Comparison of ENCODE assay signal across 21 mouse cellular contexts in the genomic region with DNA sequence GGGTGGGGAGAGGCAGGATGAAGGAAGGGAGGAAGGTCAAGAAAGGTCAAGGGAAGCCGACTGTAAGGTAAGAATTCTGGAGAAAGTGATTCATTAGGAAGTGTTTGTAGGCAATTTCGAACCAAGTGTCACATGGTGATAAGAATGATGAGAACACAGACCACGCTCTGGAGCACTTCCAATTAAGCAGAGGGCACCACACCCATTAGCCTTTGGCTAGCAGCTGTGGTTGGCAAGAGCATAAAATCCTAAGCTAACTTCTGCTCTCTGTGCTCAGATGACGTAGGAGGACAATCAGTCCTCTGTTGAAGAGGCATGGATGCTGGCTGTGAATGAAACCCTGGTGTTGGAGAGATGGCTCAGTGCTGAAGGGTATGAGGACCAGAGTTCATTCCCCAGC. TPM values are rescaled to one million over a fixed set of nuclear protein-coding genes. Genes with fewer than 3 reads are reported as not detected.
A peak's percentile ranks its signal among the peaks of the same experiment; 100 is the strongest.
DNase-seq lines count a peak whose midpoint lies in the region; ATAC-seq and TF ChIP-seq lines count a peak whose summit lies in the region.
"Had no signal": no experiment of that assay in that cellular context is flagged by ENCODE, and none has a peak within 500 bp of the region (broad histone marks: within the 10 kb centered on the region; RNA-seq: fewer than 3 reads in every experiment).

No protein-coding gene starts in this region.

- peak; percentile 13 for DNase-seq in layer of hippocampus, adult 9-11 months
- DNase-seq in layer of hippocampus, postnatal 14 days (ENCODE audit: low spot score in 2 of 2) = no peak
- DNase-seq in Muller cell, postnatal 12 days (ENCODE audit: inconsistent ontology term) = peak; percentile 6
- DNase-seq in kidney, adult 2 months = no peak
- DNase-seq: cerebellum, adult 18-20 months; thymus, postnatal 14 days had no signal

- H3K9me3 ChIP-seq in kidney, embryonic 14.5 days (ENCODE audit: control insufficient read depth, low read length) = peaks cover 2% of the 10 kb centered on the region
- H3K9me3 ChIP-seq: embryonic facial prominence, embryonic 15.5 days; liver, embryonic 15.5 days had no signal

- H3K27me3 ChIP-seq in myocyte (ENCODE audit: control insufficient read depth, insufficient read depth, insufficient read length) = no peaks in the 10 kb centered on the region
- no peaks in the 10 kb centered on the region for H3K27me3 ChIP-seq in kidney, embryonic 14.5 days (ENCODE audit: control insufficient read depth, insufficient read depth, low read length)
- no peaks in the 10 kb centered on the region for H3K27me3 ChIP-seq in kidney, adult 2 months (replicated peaks; ENCODE audit: control insufficient read depth, insufficient read depth, low read length)
- H3K27me3 ChIP-seq: embryonic facial prominence, embryonic 15.5 days; forebrain, embryonic 13.5 days; kidney, embryonic 15.5 days; liver, embryonic 15.5 days had no signal

- no peaks in the 10 kb centered on the region for H3K79me2 ChIP-seq in myocyte (ENCODE audit: control insufficient read depth, insufficient read depth)

- H3K9ac ChIP-seq in kidney, embryonic 14.5 days (ENCODE audit: low read depth, low read length) = no peak overlapping the region
- H3K9ac ChIP-seq: embryonic facial prominence, embryonic 15.5 days; forebrain, embryonic 13.5 days; kidney, embryonic 15.5 days; limb, embryonic 12.5 days; liver, embryonic 15.5 days had no signal

- no peak overlapping the region for H3K27ac ChIP-seq in kidney, embryonic 14.5 days (ENCODE audit: low read depth, low read length)
- no peak overlapping the region for H3K27ac ChIP-seq in kidney, adult 2 months (ENCODE audit: insufficient read depth, low read depth, low read length)
- H3K27ac ChIP-seq: embryonic facial prominence, embryonic 15.5 days; forebrain, embryonic 13.5 days; kidney, embryonic 15.5 days; left cerebral cortex, adult 2 months; limb, embryonic 12.5 days; liver, embryonic 15.5 days had no signal

- no peak for TF ChIP-seq POLR2A in myocyte (IDR thresholded peaks at IDR 0.05; ENCODE audit: insufficient read length, low read depth)
- no peak for TF ChIP-seq POLR2A in kidney, adult 2 months (IDR thresholded peaks at IDR 0.05; ENCODE audit: low read depth, low read length)

- peak overlapping the region; percentile 8 for H3K4me2 ChIP-seq in myocyte (ENCODE audit: low read depth)
- no peak overlapping the region for H3K4me2 ChIP-seq in kidney, embryonic 14.5 days (replicated peaks; ENCODE audit: low read depth, low read length)
- H3K4me2 ChIP-seq: embryonic facial prominence, embryonic 15.5 days; forebrain, embryonic 13.5 days; kidney, embryonic 15.5 days; limb, embryonic 12.5 days; liver, embryonic 15.5 days had no signal

- no peaks in the 10 kb centered on the region for H3K36me3 ChIP-seq in myocyte (ENCODE audit: control insufficient read depth, insufficient read depth)
- no peaks in the 10 kb centered on the region for H3K36me3 ChIP-seq in kidney, embryonic 14.5 days (ENCODE audit: control insufficient read depth, insufficient read depth, low read length)
- H3K36me3 ChIP-seq in kidney, adult 2 months (ENCODE audit: control insufficient read depth, insufficient read depth, low read length) = no peaks in the 10 kb centered on the region
- H3K36me3 ChIP-seq: embryonic facial prominence, embryonic 15.5 days; kidney, embryonic 15.5 days; limb, embryonic 12.5 days; liver, embryonic 15.5 days had no signal

- H3K4me1 ChIP-seq in kidney, embryonic 14.5 days (ENCODE audit: control insufficient read depth, insufficient read depth, low read length) = no peaks in the 10 kb centered on the region
- H3K4me1 ChIP-seq in kidney, adult 2 months (ENCODE audit: control insufficient read depth, insufficient read depth, low read length) = no peaks in the 10 kb centered on the region
- H3K4me1 ChIP-seq: embryonic facial prominence, embryonic 15.5 days; forebrain, embryonic 13.5 days; kidney, embryonic 15.5 days; limb, embryonic 12.5 days; liver, embryonic 15.5 days had no signal

- H3ac ChIP-seq in myocyte (ENCODE audit: control insufficient read depth, insufficient read length) = no peak overlapping the region

- WGBS in kidney, embryonic 14.5 days = 19% methylated on average over 4 of the region's 4 CpGs
- WGBS in kidney, adult 2 months = 37% methylated on average over 4 of the region's 4 CpGs

- TF ChIP-seq CTCF in kidney, adult 2 months (conservative IDR thresholded peaks at IDR 0.05; ENCODE audit: insufficient read depth, insufficient read length, low read depth, low read length) = no peak

- no peak overlapping the region for H3K4me3 ChIP-seq in myocyte
- no peak overlapping the region for H3K4me3 ChIP-seq in kidney, embryonic 14.5 days (ENCODE audit: low read length)
- no peak overlapping the region for H3K4me3 ChIP-seq in kidney, adult 2 months (ENCODE audit: insufficient read depth, low read depth, low read length)
- H3K4me3 ChIP-seq: embryonic facial prominence, embryonic 15.5 days; forebrain, embryonic 13.5 days; kidney, embryonic 15.5 days; left cerebral cortex, adult 2 months; limb, embryonic 12.5 days; liver, embryonic 15.5 days; megakaryocyte, embryonic 14.5 days had no signal

- ATAC-seq in common myeloid progenitor, adult 5-6 weeks (replicated peaks; ENCODE audit: low read depth, poor library complexity, severe bottlenecking) = peak; percentile 58
- no peak for ATAC-seq in kidney, embryonic 14.5 days (ENCODE audit: low FRiP score, low TSS enrichment)
- ATAC-seq: forebrain, embryonic 13.5 days; inflammation-experienced regulatory T-cells, adult 6 months had no signal

TF ChIP-seq in myocyte, 11 proteins besides CTCF, POLR2A, EP300 and RAD21:
- TF ChIP-seq MAX (IDR thresholded peaks at IDR 0.05; ENCODE audit: low read depth) (peak; percentile 62), REST (IDR thresholded peaks at IDR 0.05; ENCODE audit: insufficient read depth, insufficient read length) (no peak), MYOD1 (IDR thresholded peaks at IDR 0.05; ENCODE audit: control insufficient read depth in 1 of 3, insufficient read length in 2 of 3, low read depth in 2 of 3) (peak in 2 of 3 experiments; percentile 40 to 54), TCF12 (IDR thresholded peaks at IDR 0.05; ENCODE audit: insufficient read depth, poor library complexity, severe bottlenecking) (no peak), POLR2AphosphoS2 (IDR thresholded peaks at IDR 0.05; ENCODE audit: insufficient read length, low read depth) (no peak), E2F4 (IDR thresholded peaks at IDR 0.05; ENCODE audit: insufficient read depth) (no peak), SRF (IDR thresholded peaks at IDR 0.05; ENCODE audit: control insufficient read depth, insufficient read length, low read depth) (no peak), CEBPB (IDR thresholded peaks at IDR 0.05; ENCODE audit: insufficient read depth, poor library complexity, severe bottlenecking) (no peak), USF1 (IDR thresholded peaks at IDR 0.05; ENCODE audit: low read depth) (peak; percentile 65), MYOG (IDR thresholded peaks at IDR 0.05; ENCODE audit: control insufficient read depth in 1 of 3, insufficient read depth in 1 of 3, insufficient read length in 2 of 3, low read depth in 2 of 3) (peak in 1 of 3 experiments; percentile 51), TCF3 (IDR thresholded peaks at IDR 0.05; ENCODE audit: insufficient read length, low read depth) (no peak)

RNA-seq across cellular contexts. Expression of a gene that starts 15.6 kb away (rescaled TPM):
- total RNA-seq in layer of hippocampus, postnatal 14 days (2021) = 1 to 10 TPM in 1 of 2 experiments, under 1 TPM in 1; 0.55 to 1.2 TPM
- total RNA-seq in common myeloid progenitor, adult 5-6 weeks (2017) = 1.1 and 1.5 TPM in 2 replicates
- 1.2 TPM for polyA plus RNA-seq in myocyte (2012; fragmentation: generic; extraction: Trizol)
- polyA plus RNA-seq in kidney, embryonic 14.5 days (2014; fragmentation: Nextera tagmentation; extraction: Ambion mirVana) = 0.60 TPM in 1 of 2 replicates, not detected in the other
- polyA plus RNA-seq in kidney, adult 2 months (2012; rRNA removed) = 5.0 and 6.2 TPM in 2 replicates
- polyA plus RNA-seq: inflammation-experienced regulatory T-cells, adult 6 months; limb, embryonic 12.5 days had no signal

RNA-seq across cellular contexts. Expression of a gene that starts 22.1 kb away (rescaled TPM):
- total RNA-seq in layer of hippocampus, postnatal 14 days (2021) = not detected
- total RNA-seq in common myeloid progenitor, adult 5-6 weeks (2017) = not detected in 2 replicates
- polyA plus RNA-seq in myocyte (2012; fragmentation: generic; extraction: Trizol) = 0.85 TPM
- not detected in 2 replicates for polyA plus RNA-seq in kidney, embryonic 14.5 days (2014; fragmentation: Nextera tagmentation; extraction: Ambion mirVana)
- polyA plus RNA-seq in kidney, adult 2 months (2012; rRNA removed) = 0.27 and 0.41 TPM in 2 replicates
- total RNA-seq: gastrocnemius, adult 8-10 months; layer of hippocampus, adult 18-20 months; left cerebral cortex, adult 2 months had no signal
- polyA plus RNA-seq: brain, embryonic 14.5 days; forebrain, embryonic 13.5 days; inflammation-experienced regulatory T-cells, adult 6 months; limb, embryonic 12.5 days; neural tube, embryonic 14.5 days had no signal

RNA-seq across cellular contexts. Expression of a gene that starts 41.4 kb away (rescaled TPM):
- 1 to 10 TPM; 1.1 to 2.3 TPM for total RNA-seq in layer of hippocampus, postnatal 14 days (2021)
- total RNA-seq in common myeloid progenitor, adult 5-6 weeks (2017) = 7.7 and 7.9 TPM in 2 replicates
- 0.13 TPM for polyA plus RNA-seq in myocyte (2012; fragmentation: generic; extraction: Trizol)
- polyA plus RNA-seq in kidney, embryonic 14.5 days (2014; fragmentation: Nextera tagmentation; extraction: Ambion mirVana) = 0.57 and 0.74 TPM in 2 replicates
- 3.1 and 4.0 TPM in 2 replicates for polyA plus RNA-seq in kidney, adult 2 months (2012; rRNA removed)
- polyA plus RNA-seq: kidney, embryonic 15.5 days; limb, embryonic 12.5 days; neural tube, embryonic 14.5 days had no signal

Comparison
In these comparisons a context has a peak if more than half of its experiments do, and no peak if none do; other contexts are left out.
1. DNase-seq: peak in layer of hippocampus, adult 9-11 months (single experiment) and Muller cell, postnatal 12 days (single experiment); none in layer of hippocampus, postnatal 14 days (0 of 2) and kidney, adult 2 months (single experiment).